Mouse (Mus musculus): ENCODE data around the gene Fcrl6. TPM values are rescaled to one million over a fixed set of nuclear protein-coding genes. Genes with fewer than 3 reads are reported as not detected.

Fcrl6 gene
- polyA plus RNA-seq (2015; fragmentation: Nextera tagmentation; extraction: Ambion mirVana), result not detected in 2 replicates

GRCm38 (mm10) chr1:172602326-172602725 is at the start of gene Fcrl6:
TSS of gene Fcrl6 (minus strand) at chr1:172602551.

GRCm38 (mm10) chr1:172632451-172633326 is 30.3 kb upstream of the Fcrl6 start, which contains the start of gene Dusp23:
TSS of gene Dusp23 (minus strand) at chr1:172632962.

DNA sequence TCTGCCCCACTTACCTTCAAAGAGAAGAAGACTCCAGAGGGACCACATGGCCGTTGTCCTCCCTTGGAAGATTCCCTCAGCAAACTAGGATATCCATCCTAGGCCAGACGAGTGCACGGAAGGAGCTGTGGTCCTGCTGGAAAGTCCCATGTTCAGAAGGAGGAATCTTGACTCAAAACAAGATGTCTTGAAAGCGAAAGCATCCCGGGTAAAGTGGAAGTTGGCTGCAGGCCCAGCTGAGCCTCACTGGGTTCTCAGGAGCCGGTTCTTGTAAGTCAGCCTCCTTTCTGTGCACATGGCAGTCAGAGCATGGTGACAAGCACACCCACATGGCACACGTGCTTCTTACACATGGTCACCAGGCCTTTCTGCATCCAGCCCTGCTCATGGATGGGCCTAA is 12.0 kb downstream of the Fcrl6 start, which contains the start of gene Slamf8:
Slamf8 (minus strand) TSS at position 184 of the 400 bp plus-strand sequence.

DNA sequence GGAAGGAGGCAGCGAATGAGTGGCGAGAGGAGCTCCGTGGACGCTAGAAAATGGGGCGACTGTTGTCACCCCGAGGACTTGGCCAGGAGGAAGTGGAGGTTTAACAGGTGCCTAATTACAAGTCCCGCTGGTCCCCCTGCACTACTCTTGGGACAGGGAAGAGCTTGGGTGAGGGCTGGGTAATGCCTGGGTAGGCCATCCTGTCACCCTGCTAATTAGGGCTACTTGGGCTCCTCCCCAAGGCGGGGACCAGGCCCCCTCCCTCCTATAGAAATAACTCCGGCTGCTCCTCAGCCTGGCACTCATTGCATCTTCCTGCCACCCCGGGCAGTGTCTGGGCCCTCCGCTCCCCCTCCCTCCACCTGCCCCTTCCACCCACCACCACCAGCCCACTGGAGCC is 46.7 kb downstream of the Fcrl6 start, which contains the start of gene Vsig8:
Vsig8 (plus strand) TSS at position 301 of the 400 bp plus-strand sequence.

Other genes with a start within 250 kb of the Fcrl6 start
- gene Pigm, start 226.0 kb downstream of the Fcrl6 start, polyA plus RNA-seq (2015; fragmentation: Nextera tagmentation; extraction: Ambion mirVana), result 3.4 and 4.0 TPM in 2 replicates
- gene Slamf9, start 127.2 kb downstream of the Fcrl6 start, polyA plus RNA-seq (2015; fragmentation: Nextera tagmentation; extraction: Ambion mirVana), result 3.1 and 3.5 TPM in 2 replicates
- 6.4 and 6.9 TPM in 2 replicates for gene Igsf9, start 120.8 kb downstream of the Fcrl6 start, polyA plus RNA-seq (2015; fragmentation: Nextera tagmentation; extraction: Ambion mirVana)
- 346 and 384 TPM in 2 replicates for gene Tagln2, start 102.5 kb downstream of the Fcrl6 start, polyA plus RNA-seq (2015; fragmentation: Nextera tagmentation; extraction: Ambion mirVana)
- gene Cfap45, start 81.8 kb downstream of the Fcrl6 start, polyA plus RNA-seq (2015; fragmentation: Nextera tagmentation; extraction: Ambion mirVana), result 1.4 and 2.3 TPM in 2 replicates
- 0.34 and 0.43 TPM in 2 replicates for gene Vsig8, start 46.6 kb downstream of the Fcrl6 start, polyA plus RNA-seq (2015; fragmentation: Nextera tagmentation; extraction: Ambion mirVana)
- not detected in 2 replicates for gene Slamf8, start 12.0 kb downstream of the Fcrl6 start, polyA plus RNA-seq (2015; fragmentation: Nextera tagmentation; extraction: Ambion mirVana)
- 12.8 and 16.1 TPM in 2 replicates for gene Dusp23, start 30.4 kb upstream of the Fcrl6 start, polyA plus RNA-seq (2015; fragmentation: Nextera tagmentation; extraction: Ambion mirVana)
- 0.26 TPM in 1 of 2 replicates, not detected in the other for gene Crp, start 95.5 kb upstream of the Fcrl6 start, polyA plus RNA-seq (2015; fragmentation: Nextera tagmentation; extraction: Ambion mirVana)